Mouse (Mus musculus) small intestine, adult 2 months (tissue): ENCODE measurements around the gene Inha. TPM values are rescaled to one million over a fixed set of nuclear protein-coding genes. Genes with fewer than 3 reads are reported as not detected.

Source experiments
- H3K27ac ChIP-seq: fragments of 200-500 bp; 2 replicates; pipeline ENCODE4 v1.5.1; 2012; ENCODE audit warnings: low read depth, low read length, control low read depth, inconsistent platforms; ENCODE audit not compliant: insufficient read depth
- H3K27me3 ChIP-seq: fragments of 200-500 bp; 2 replicates; pipeline ENCODE4 v1.6.1; 2012; ENCODE audit warnings: mild to moderate bottlenecking, moderate library complexity, low read length, inconsistent platforms; ENCODE audit not compliant: control insufficient read depth, insufficient read depth
- H3K36me3 ChIP-seq: fragments of 200-500 bp; 2 replicates; pipeline ENCODE4 v1.6.1; 2012; ENCODE audit warnings: mild to moderate bottlenecking, low read length, control low read depth, inconsistent platforms; ENCODE audit not compliant: control insufficient read depth, insufficient read depth
- H3K4me1 ChIP-seq: fragments of 200-500 bp; 2 replicates; pipeline ENCODE4 v1.6.1; 2012; ENCODE audit warnings: low read length, inconsistent platforms, mixed read lengths; ENCODE audit not compliant: control insufficient read depth, insufficient read depth, insufficient read length
- H3K4me3 ChIP-seq: fragments of 200-500 bp; 2 replicates; pipeline ENCODE4 v1.5.1; 2012; ENCODE audit warnings: low read depth, mild to moderate bottlenecking, control low read depth, inconsistent platforms, low read length, moderate library complexity
- CTCF ChIP-seq: fragments of 200-500 bp; IDR thresholded peaks from 2 replicates; pipeline ENCODE4 v1.5.1; 2012; ENCODE audit warnings: low read depth, mild to moderate bottlenecking, control low read depth, inconsistent platforms, low read length, moderate library complexity, mixed read lengths; ENCODE audit not compliant: insufficient replicate concordance, insufficient read length; ENCODE audit errors: extremely low read depth
- POLR2A ChIP-seq: fragments of 200-500 bp; IDR thresholded peaks from 2 replicates; pipeline ENCODE4 v1.6.1; 2012; ENCODE audit warnings: low read depth, mild to moderate bottlenecking, control low read depth, inconsistent platforms, low read length, moderate library complexity
- WGBS: fragments of 180-500 bp; shearing (Covaris S2); methylation state at CpG from one replicate; pipeline ENCODE4 v1.1.7; 2018; 5-methylcytosine and 5-hydroxymethylcytosine counted together
- polyA plus RNA-seq: library from polyadenylated mRNA; depleted of rRNA; stranded (reverse); fragments of >200 nt; gene quantifications from 2 replicates; pipeline ENCODE4 v1.2.3, GENCODE M21; 2012

Inha gene
- polyA plus RNA-seq, 1 experiment = 4.2 TPM

GRCm38 (mm10) chr1:75511437-75512210, 4.7 kb downstream of the Inha start:
- no peak overlapping the region for H3K27ac ChIP-seq
- no peaks in the 10 kb centered on the region; the same call in 1 of the 2 replicates for H3K27me3 ChIP-seq
- H3K4me3 ChIP-seq = no peak overlapping the region
- H3K4me1 ChIP-seq = no peaks in the 10 kb centered on the region
- TF ChIP-seq CTCF (no peak), POLR2A (no peak)
- WGBS = 53% methylated on average over 4 of the region's 4 CpGs
- H3K36me3 ChIP-seq = no peaks in the 10 kb centered on the region

GRCm38 (mm10) chr1:75512550-75512949, 5.7 kb downstream of the Inha start:
- no peak for TF ChIP-seq CTCF
- no peak for TF ChIP-seq POLR2A
- H3K27ac ChIP-seq = no peak overlapping the region
- H3K36me3 ChIP-seq = no peaks in the 10 kb centered on the region
- WGBS = 93% methylated on average over 3 of the region's 3 CpGs
- no peaks in the 10 kb centered on the region for H3K4me1 ChIP-seq
- H3K4me3 ChIP-seq = no peak overlapping the region
- H3K27me3 ChIP-seq = no peaks in the 10 kb centered on the region

GRCm38 (mm10) chr1:75516703-75517380, 10.0 kb downstream of the Inha start:
- H3K27me3 ChIP-seq = no peaks in the 10 kb centered on the region
- H3K27ac ChIP-seq = no peak overlapping the region
- 73% methylated on average over 15 of the region's 15 CpGs for WGBS

GRCm38 (mm10) chr1:75517984-75518383, 11.1 kb downstream of the Inha start:
- Histone ChIP-seq H3K4me1 (no peaks in the 10 kb centered on the region; the same call in 1 of the 2 replicates), H3K36me3 (no peaks in the 10 kb centered on the region), H3K27ac (no peak overlapping the region), H3K27me3 (no peaks in the 10 kb centered on the region), H3K4me3 (no peak overlapping the region)
- no peak for TF ChIP-seq CTCF
- TF ChIP-seq POLR2A = no peak
- 27% methylated on average over 3 of the region's 4 CpGs for WGBS

More at GRCm38 (mm10) chr1:75516703-75517380, 10.0 kb downstream of the Inha start:
- no peak overlapping the region for H3K4me3 ChIP-seq
- no peaks in the 10 kb centered on the region for H3K36me3 ChIP-seq
- TF ChIP-seq POLR2A = no peak
- TF ChIP-seq CTCF = no peak
- no peaks in the 10 kb centered on the region; the same call in 1 of the 2 replicates for H3K4me1 ChIP-seq

GRCm38 (mm10) chr1:75518427-75518826, 11.6 kb downstream of the Inha start:
- Histone ChIP-seq H3K27ac (no peak overlapping the region), H3K27me3 (no peaks in the 10 kb centered on the region), H3K4me3 (no peak overlapping the region), H3K4me1 (no peaks in the 10 kb centered on the region; the same call in 1 of the 2 replicates), H3K36me3 (no peaks in the 10 kb centered on the region)
- TF ChIP-seq CTCF (no peak), POLR2A (no peak)
- WGBS = 94% methylated on average over 4 of the region's 4 CpGs

- H3K27ac ChIP-seq = no peak overlapping the region
- no peak for TF ChIP-seq POLR2A
- TF ChIP-seq CTCF = no peak
- H3K27me3 ChIP-seq = no peaks in the 10 kb centered on the region
- 51% methylated on average over 5 of the region's 5 CpGs for WGBS
- no peaks in the 10 kb centered on the region; the same call in 1 of the 2 replicates for H3K4me1 ChIP-seq
- no peak overlapping the region for H3K4me3 ChIP-seq
- H3K36me3 ChIP-seq = no peaks in the 10 kb centered on the region
Measured at GRCm38 (mm10) chr1:75519576-75519975, 12.7 kb downstream of the Inha start.
